In the genomic region with DNA sequence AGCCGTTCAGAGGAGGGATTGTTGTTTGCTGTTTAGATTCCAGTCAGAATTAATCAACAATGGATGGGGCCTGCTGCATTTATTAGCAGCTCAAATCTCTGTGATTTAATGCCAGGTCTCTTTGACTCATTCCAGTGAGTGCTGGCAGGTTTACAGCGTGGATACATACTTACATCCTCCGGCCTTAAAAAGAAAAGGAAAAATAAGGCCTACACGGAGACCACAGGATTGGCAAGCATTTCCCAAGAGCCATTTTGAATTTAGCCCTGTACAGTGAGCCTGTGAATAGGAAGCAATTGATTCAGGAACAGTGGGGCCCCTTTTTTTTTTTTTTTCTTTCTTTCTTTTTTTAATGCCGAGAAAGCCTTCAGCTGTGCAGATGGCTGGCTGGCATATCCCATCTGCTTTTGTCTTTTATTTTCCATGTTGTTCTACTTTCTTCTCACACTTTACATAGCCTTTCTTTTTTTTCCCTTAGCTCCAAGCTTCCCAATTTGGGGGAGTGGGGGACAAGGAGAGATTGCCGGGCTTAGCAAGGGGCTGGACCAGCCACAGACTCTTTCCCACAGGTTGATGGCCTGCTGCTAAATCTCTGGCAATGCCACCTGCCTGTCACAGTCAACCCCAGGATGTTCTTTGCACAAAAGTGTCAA, we compare ENCODE assay signal across 10 mouse cellular contexts.
DNase-seq lines count a peak whose midpoint lies in the region; ATAC-seq lines count a peak whose summit lies in the region.
"Had no signal": no experiment of that assay in that cellular context is flagged by ENCODE, and none has a peak within 500 bp of the region (broad histone marks: within the 10 kb centered on the region; RNA-seq: fewer than 3 reads in every experiment).

No protein-coding gene starts in this region.

- intact Hi-C loops in left cerebral cortex, postnatal 4 days (cut with DNase I) = no loop called here

- peak; percentile 95 for DNase-seq in Muller cell, postnatal 12 days (ENCODE audit: inconsistent ontology term)
- peak; percentile 60 for DNase-seq in brain, embryonic 18.5 days (ENCODE audit: low read depth, low spot score)
- DNase-seq in left cerebral cortex, postnatal 4 days = peak; percentile 14
- DNase-seq in ovary, postnatal 10 days (ENCODE audit: low spot score) = no peak
- no peak for DNase-seq in gastrocnemius, adult 8-10 months (ENCODE audit: low spot score in 2 of 2)
- no peak for DNase-seq in adipocyte (ENCODE audit: low spot score)
- DNase-seq: kidney, postnatal 10 days had no signal

- no peak overlapping the region for H3K4me2 ChIP-seq in forebrain, embryonic 15.5 days (replicated peaks)

- peaks cover 3% of the 10 kb centered on the region; the same call in 1 of the 2 replicates for H3K27me3 ChIP-seq in forebrain, embryonic 15.5 days

- peak; percentile 91 for ATAC-seq in forebrain, embryonic 15.5 days (replicated peaks)

- no peak overlapping the region for H3K9ac ChIP-seq in forebrain, embryonic 15.5 days (replicated peaks)

- H3K36me3 ChIP-seq in forebrain, embryonic 15.5 days = no peaks in the 10 kb centered on the region

- no peak overlapping the region for H3K4me3 ChIP-seq in forebrain, embryonic 15.5 days
- H3K4me3 ChIP-seq: erythroblast, embryonic 14.5 days had no signal

- H3K27ac ChIP-seq in forebrain, embryonic 15.5 days (replicated peaks) = peak overlapping the region; percentile 68
- H3K27ac ChIP-seq: macrophage had no signal

- 9% methylated on average over 6 of the region's 6 CpGs for WGBS in forebrain, embryonic 15.5 days

- H3K9me3 ChIP-seq in forebrain, embryonic 15.5 days = no peaks in the 10 kb centered on the region

- peaks cover 14% of the 10 kb centered on the region for H3K4me1 ChIP-seq in forebrain, embryonic 15.5 days

Comparison
In these comparisons a context has a peak if more than half of its experiments do, and no peak if none do; other contexts are left out.
1. DNase-seq: peak in Muller cell, postnatal 12 days (single experiment), brain, embryonic 18.5 days (single experiment) and left cerebral cortex, postnatal 4 days (single experiment); none in ovary, postnatal 10 days (single experiment), gastrocnemius, adult 8-10 months (0 of 2) and adipocyte (single experiment).